Mouse (Mus musculus): ENCODE results near the gene Rslcan18.

DNA sequence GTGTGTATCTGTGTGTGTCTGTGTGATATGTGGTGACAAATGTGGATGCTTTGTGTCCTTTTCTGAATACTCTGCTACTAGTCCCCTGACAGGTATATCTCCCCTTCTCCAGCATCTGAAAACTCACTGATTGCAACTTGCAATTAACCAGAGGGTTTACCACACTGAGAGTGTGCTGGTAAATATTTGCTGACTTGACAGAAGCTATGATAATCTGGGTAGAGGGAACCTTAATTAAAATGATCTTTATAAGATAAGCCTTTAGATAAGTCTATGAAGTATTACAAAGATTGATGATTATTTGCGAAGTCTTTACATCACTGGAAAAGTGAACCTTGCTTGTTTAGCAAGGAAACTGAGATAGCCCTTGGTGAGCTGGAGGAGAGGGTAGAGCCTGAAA, 8.4 kb upstream of the Rslcan18 start:
- TF ChIP-seq ZNF384 (IDR thresholded peaks at IDR 0.05; ENCODE audit: low read depth, low read length): no peak
- TF ChIP-seq MAFK (IDR thresholded peaks at IDR 0.05; ENCODE audit: insufficient read depth, low read depth, low read length): 0 out of 2 replicates have a peak, but pooled peaks have one; percentile 54
- TF ChIP-seq ZC3H11A (IDR thresholded peaks at IDR 0.05; ENCODE audit: borderline replicate concordance, low read depth, low read length): no peak
- no peak for TF ChIP-seq CHD2 (IDR thresholded peaks at IDR 0.05; ENCODE audit: low read depth, low read length)
- TF ChIP-seq HCFC1 (IDR thresholded peaks at IDR 0.05; ENCODE audit: borderline replicate concordance, insufficient read depth, low read length): no peak

Data from ES-E14 (cell line).